Mouse (Mus musculus): Measurements from ENCODE around the gene Pusl1.

The Pusl1 gene

DNA sequence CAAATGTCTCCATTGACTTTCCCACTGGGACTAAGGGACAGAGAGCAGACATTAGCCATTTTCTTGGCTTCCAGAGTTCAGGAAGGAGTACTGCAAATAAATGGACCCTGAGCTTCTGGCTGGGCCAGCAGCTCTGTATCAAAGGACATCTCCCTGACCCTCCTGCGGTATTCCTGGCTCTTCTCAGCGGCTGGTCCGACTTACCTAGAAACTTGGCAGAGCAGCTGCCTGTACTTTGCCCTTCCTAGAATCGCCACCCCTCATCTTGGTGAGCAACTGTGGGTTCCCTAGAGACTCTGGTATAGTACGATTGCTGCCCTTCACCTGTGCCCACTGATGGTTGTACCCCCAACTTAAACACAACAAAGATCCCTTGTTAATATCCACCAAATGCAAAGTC, 48.4 kb downstream of the Pusl1 start:
- DNase-seq (ENCODE audit: low read depth, low spot score), result no peak

DNA sequence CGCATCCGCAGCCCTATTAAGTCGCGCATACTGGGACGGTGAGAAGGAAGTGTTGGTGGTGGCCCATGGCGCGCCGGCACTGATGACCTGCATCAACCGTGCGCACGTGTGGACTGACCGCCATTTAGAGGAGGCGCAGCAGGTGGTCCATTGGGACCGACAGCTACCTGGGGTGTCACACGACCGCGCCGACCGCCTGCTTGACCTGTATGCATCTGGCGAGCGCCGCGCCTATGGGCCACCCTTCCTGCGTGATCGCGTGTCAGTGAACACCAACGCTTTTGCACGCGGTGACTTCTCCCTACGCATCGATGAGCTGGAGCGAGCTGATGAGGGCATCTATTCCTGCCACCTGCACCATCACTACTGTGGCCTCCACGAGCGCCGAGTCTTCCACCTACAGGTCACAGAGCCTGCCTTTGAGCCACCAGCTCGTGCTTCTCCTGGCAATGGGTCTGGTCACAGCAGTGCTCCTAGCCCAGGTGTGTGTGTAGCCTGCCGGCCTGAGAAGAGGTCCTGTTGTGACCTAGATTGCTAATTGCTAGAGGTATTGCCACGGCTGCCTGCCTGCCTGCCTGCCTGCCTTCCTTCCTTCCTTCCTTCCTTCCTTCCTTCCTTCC, 49.8 kb downstream of the Pusl1 start:
- no peak for DNase-seq (ENCODE audit: low read depth, low spot score)

DNA sequence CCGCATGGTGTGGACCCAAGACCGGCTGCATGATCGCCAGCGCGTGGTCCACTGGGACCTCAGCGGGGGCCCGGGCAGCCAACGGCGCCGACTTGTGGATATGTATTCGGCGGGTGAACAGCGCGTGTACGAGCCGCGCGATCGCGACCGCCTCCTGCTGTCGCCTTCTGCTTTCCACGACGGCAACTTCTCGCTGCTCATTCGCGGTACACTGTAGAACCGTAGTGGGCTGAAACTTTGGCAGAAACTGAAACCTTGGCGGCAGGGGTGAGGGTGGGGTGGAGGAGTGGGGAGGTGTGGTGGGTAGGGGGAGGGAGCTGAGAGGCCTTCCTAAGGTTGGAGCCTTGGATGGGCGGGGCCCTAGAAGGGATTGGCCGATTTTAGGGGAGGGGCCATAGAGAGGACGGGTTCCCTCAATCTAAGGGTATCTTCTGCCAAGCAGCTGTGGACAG, 50.6 kb downstream of the Pusl1 start:
- DNase-seq (ENCODE audit: low read depth, low spot score), result peak; percentile 61

DNA sequence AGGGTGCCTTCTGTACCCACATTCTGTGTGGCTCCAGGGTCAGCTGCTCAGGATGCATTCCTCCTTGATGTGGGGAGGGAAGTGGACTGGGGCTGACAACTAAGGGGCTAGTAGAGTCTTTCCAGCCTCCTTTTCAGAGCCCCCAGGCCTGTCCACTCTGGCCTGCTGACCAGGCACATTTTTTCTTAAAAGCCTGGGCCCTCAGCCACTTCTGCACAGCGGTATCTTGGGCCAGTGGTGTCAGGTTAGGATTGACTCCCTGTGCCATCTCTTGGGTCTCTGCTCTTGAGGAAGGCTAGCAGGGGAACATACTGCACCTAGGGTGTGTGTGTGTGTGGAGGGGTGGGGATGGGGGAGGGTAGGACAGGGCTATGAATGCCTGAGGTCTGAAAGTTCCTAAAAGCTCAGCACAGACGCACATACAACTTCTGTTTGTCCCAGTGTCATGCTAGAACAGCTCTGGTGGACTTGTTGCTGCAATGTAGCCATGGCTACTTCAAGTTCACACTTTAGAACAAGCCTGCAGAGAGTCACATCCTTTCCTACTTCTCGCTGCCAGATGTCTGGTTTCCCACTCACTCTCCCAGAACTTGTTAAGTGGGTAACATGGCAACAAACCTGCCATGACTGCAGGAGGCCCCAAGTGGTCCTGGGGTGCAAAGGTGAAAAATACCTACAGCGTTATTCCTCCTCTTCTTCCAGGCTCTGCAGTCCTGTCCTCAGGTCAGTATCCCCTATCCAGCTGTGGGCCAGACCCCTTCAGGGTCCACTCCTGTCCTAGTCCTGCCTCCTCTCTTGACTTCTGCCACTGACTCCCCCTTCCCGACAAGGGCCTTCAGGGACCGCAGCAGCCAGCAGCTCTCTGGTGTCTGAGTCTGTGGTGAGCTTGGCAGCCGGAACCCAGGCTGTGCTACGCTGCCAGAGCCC, 51.2 kb downstream of the Pusl1 start:
- DNase-seq (ENCODE audit: low read depth, low spot score), result peak; percentile 76

DNA sequence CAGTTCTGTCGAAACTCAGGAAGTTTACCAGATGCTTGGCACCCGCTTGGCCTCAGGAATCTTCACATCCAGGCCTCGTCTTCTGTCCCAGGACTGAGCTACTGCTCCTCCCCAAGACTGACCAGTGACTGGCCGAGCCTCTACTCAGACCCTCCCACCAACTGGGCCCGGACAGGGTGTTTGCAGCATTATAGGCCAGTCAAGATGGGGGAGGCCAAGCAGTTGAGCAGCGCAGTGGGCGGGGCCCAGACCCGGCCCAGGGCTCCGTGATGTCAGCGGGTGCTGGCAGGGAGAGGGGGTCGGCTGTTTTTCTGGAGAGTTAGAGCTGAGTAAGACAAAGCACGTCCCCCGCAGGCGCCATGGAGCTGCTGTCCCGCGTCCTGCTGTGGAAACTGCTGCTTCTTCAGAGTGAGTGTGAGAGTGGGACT, 52.1 kb downstream of the Pusl1 start, which contains the start of gene Mxra8:
Gene Mxra8 (plus strand): TSS at position 198 of the 428 bp plus-strand sequence.
- peak; percentile 94 for DNase-seq (ENCODE audit: low read depth, low spot score)

DNA sequence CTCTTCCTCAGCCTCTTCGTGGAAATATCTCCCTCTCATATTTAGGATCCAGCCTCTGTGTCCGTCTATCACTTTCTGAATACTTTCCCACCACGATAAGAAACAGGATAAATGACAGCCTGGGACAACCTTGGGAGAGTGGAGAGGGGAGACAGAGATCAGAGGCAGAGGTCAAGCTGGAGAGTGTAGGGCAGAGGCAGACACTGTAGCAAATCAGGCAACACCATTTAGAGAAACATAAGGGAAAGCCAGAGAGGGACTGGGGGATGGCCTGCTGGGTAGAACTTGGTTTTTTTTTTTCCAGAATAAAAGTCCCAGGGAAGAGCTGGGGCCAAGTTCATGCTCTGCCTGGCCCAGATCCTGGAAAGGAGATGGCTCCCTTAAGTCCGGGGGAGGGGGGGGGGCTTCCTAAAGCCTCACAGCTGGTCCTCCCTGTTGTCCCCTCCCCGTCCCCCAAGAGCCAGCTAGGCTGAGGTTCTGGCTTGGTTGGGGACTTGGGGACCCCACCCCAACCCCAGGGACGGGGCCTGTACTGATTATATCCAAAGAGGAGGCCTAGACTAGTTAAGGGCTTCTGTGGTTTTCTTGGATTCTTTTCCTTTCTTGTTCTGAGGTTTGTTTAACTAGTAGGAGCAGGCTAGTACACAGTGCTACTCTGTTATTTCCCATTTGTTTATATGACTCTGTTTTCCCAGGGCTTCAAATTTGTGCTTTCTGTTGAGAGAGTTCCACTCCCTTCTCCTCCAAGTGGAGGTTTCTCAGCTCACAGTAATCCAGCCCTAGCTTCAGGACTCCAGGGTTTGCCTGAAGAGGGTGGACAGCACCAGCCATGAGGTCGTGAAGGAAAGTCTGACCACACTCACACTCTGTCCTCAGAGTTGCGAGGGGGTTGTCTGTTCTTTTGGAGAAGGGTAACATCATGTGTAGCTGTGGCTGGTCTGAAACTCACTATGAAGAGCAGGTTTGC, 53.1 kb downstream of the Pusl1 start:
- peak; percentile 80 for DNase-seq (ENCODE audit: low read depth, low spot score)
